Mouse (Mus musculus) liver, adult 2 months (tissue): ENCODE results near the gene Shld2. TPM values are rescaled to one million over a fixed set of nuclear protein-coding genes. Genes with fewer than 3 reads are reported as not detected.

Source experiments
- DNase-seq: peaks from one replicate; pipeline ENCODE4 v3.0.0-alpha.2; 2011; ENCODE audit warnings: low read depth, low spot score; ENCODE audit errors: extremely low read depth
- H3K27ac ChIP-seq: fragments of 200-500 bp; replicated peaks from 2 replicates; pipeline ENCODE4 v1.5.1; 2012; ENCODE audit warnings: low read depth, mild to moderate bottlenecking, control low read depth, inconsistent platforms, low read length; ENCODE audit not compliant: insufficient read depth
- H3K27me3 ChIP-seq: fragments of 200-500 bp; 2 replicates; pipeline ENCODE4 v1.6.1; 2012; ENCODE audit warnings: mild to moderate bottlenecking, moderate library complexity, low read length, inconsistent platforms; ENCODE audit not compliant: control insufficient read depth, insufficient read depth
- H3K36me3 ChIP-seq: fragments of 200-500 bp; 2 replicates; pipeline ENCODE4 v1.6.1; 2012; ENCODE audit warnings: low read length, inconsistent platforms; ENCODE audit not compliant: control insufficient read depth, insufficient read depth
- H3K4me1 ChIP-seq: fragments of 200-500 bp; 2 replicates; pipeline ENCODE4 v1.6.1; 2011; ENCODE audit warnings: low read length; ENCODE audit not compliant: control insufficient read depth, insufficient read depth
- H3K4me3 ChIP-seq: fragments of 200-500 bp; 2 replicates; pipeline ENCODE4 v1.5.1; 2011; ENCODE audit warnings: low read depth, mild to moderate bottlenecking, control low read depth, low read length, moderate library complexity; ENCODE audit not compliant: insufficient read depth
- H3K79me2 ChIP-seq: fragments of 200-500 bp; 2 replicates; pipeline ENCODE4 v1.6.1; 2012; ENCODE audit warnings: inconsistent platforms, mild to moderate bottlenecking, low read length, moderate library complexity; ENCODE audit not compliant: control insufficient read depth, insufficient read depth
- H3K9ac ChIP-seq: fragments of 200-500 bp; 2 replicates; pipeline ENCODE4 v1.6.1; 2012; ENCODE audit warnings: low read depth, mild to moderate bottlenecking, control low read depth, inconsistent platforms, low read length
- CTCF ChIP-seq: fragments of 200-500 bp; IDR thresholded peaks from 2 replicates; pipeline ENCODE4 v1.5.1; 2011; ENCODE audit warnings: low read depth, low read length, control low read depth
- POLR2A ChIP-seq: fragments of 200-500 bp; IDR thresholded peaks from 2 replicates; pipeline ENCODE4 v1.6.1; 2011; ENCODE audit warnings: low read length, control low read depth; ENCODE audit not compliant: insufficient read depth; ENCODE audit errors: extremely low read depth
- WGBS: fragments of 180-500 bp; shearing (Covaris S2); methylation state at CpG from one replicate; pipeline ENCODE4 v1.1.7; 2018; 5-methylcytosine and 5-hydroxymethylcytosine counted together
- polyA plus RNA-seq: library from polyadenylated mRNA; depleted of rRNA; stranded (reverse); fragments of >200 nt; gene quantifications from 2 replicates; pipeline ENCODE4 v1.2.3, GENCODE M21; 2012
- total RNA-seq: library from RNA; depleted of rRNA; stranded (reverse); fragments of >200 nt; gene quantifications from 2 replicates; pipeline ENCODE4 v1.2.3, GENCODE M21; 2014

Shld2 gene
- total and polyA plus RNA-seq, 2 experiments: 12.2 to 36.4 TPM

- peak overlapping the region; percentile 99 for H3K4me3 ChIP-seq
- no peak for DNase-seq
- peak overlapping the region; percentile 100 for H3K9ac ChIP-seq
- TF ChIP-seq POLR2A: no peak
- TF ChIP-seq CTCF: no peak
- H3K36me3 ChIP-seq: peaks cover 10% of the 10 kb centered on the region
- H3K4me1 ChIP-seq: peaks cover 6% of the 10 kb centered on the region
- peaks cover 17% of the 10 kb centered on the region for H3K79me2 ChIP-seq
- WGBS: under 1% methylated on average over 47 of the region's 47 CpGs
- H3K27me3 ChIP-seq: no peaks in the 10 kb centered on the region
- peak overlapping the region; percentile 98 for H3K27ac ChIP-seq
These were observed 833 bp upstream of the Shld2 start for GRCm38 (mm10) chr14:34311021-34311631.

- TF ChIP-seq CTCF: no peak
- TF ChIP-seq POLR2A: no peak
- H3K36me3 ChIP-seq: peaks cover 2% of the 10 kb centered on the region
- H3K4me3 ChIP-seq: peak overlapping the region; percentile 74
- H3K27me3 ChIP-seq: no peaks in the 10 kb centered on the region
- WGBS: 2% methylated on average over 5 of the region's 5 CpGs
- peaks cover 17% of the 10 kb centered on the region for H3K79me2 ChIP-seq
- peaks cover 10% of the 10 kb centered on the region for H3K4me1 ChIP-seq
- H3K27ac ChIP-seq: peak overlapping the region; percentile 93
- H3K9ac ChIP-seq: peak overlapping the region; percentile 90
- no peak for DNase-seq
These were observed 423 bp downstream of the Shld2 start for GRCm38 (mm10) chr14:34309907-34310233.

GRCm38 (mm10) chr14:34309266-34309665, 1.0 kb downstream of the Shld2 start:
- Histone ChIP-seq H3K27ac (peak overlapping the region; percentile 93), H3K4me3 (no peak overlapping the region), H3K79me2 (peaks cover 17% of the 10 kb centered on the region), H3K36me3 (peaks cover 2% of the 10 kb centered on the region), H3K27me3 (no peaks in the 10 kb centered on the region), H3K4me1 (peaks cover 8% of the 10 kb centered on the region), H3K9ac (0 out of 2 replicates have a peak overlapping the region, but pooled peaks have one; percentile 22)
- 50% methylated on average over 4 of the region's 4 CpGs for WGBS
- DNase-seq: peak; percentile 69
- TF ChIP-seq POLR2A: no peak
- no peak for TF ChIP-seq CTCF

GRCm38 (mm10) chr14:34303265-34303680, 7.0 kb downstream of the Shld2 start:
- no peak for DNase-seq
- H3K36me3 ChIP-seq: no peaks in the 10 kb centered on the region; the same call in 1 of the 2 replicates
- 36% methylated on average over 5 of the region's 5 CpGs for WGBS
- no peak overlapping the region for H3K4me3 ChIP-seq
- H3K27me3 ChIP-seq: no peaks in the 10 kb centered on the region
- TF ChIP-seq CTCF (no peak), POLR2A (no peak)
- H3K79me2 ChIP-seq: peaks cover 3% of the 10 kb centered on the region; the same call in 1 of the 2 replicates
- H3K9ac ChIP-seq: no peak overlapping the region
- H3K27ac ChIP-seq: peak overlapping the region; percentile 53; the same call in 1 of the 2 replicates
- H3K4me1 ChIP-seq: peaks cover 32% of the 10 kb centered on the region

GRCm38 (mm10) chr14:34302681-34303242, 7.5 kb downstream of the Shld2 start:
- Histone ChIP-seq H3K4me1 (peaks cover 32% of the 10 kb centered on the region), H3K27me3 (no peaks in the 10 kb centered on the region), H3K27ac (peak overlapping the region; percentile 63), H3K4me3 (no peak overlapping the region), H3K79me2 (peaks cover 3% of the 10 kb centered on the region; the same call in 1 of the 2 replicates), H3K36me3 (no peaks in the 10 kb centered on the region; the same call in 1 of the 2 replicates), H3K9ac (no peak overlapping the region)
- peak; percentile 85 for DNase-seq
- WGBS: 46% methylated on average over 5 of the region's 5 CpGs
- TF ChIP-seq CTCF (no peak), POLR2A (no peak)
